Mouse (Mus musculus): ENCODE measurements around the gene Tspoap1. TPM values are rescaled to one million over a fixed set of nuclear protein-coding genes. Genes with fewer than 3 reads are reported as not detected.

The Tspoap1 gene
- polyA plus RNA-seq, 1 experiment from 2014 or later = 1.5 TPM

- Histone ChIP-seq H3K4me1 (ENCODE audit: control insufficient read depth, insufficient read depth, low read length) (peaks cover 2% of the 10 kb centered on the region), H3K27me3 (ENCODE audit: control insufficient read depth, insufficient read depth, low read length) (peaks cover 68% of the 10 kb centered on the region), H3K4me3 (ENCODE audit: low read depth, low read length) (peak overlapping the region; percentile 45), H3K4me2 (ENCODE audit: low read depth, low read length) (peak overlapping the region; percentile 88), H3K9me3 (replicated peaks; ENCODE audit: control insufficient read depth, low read length) (no peaks in the 10 kb centered on the region), H3K9ac (replicated peaks; ENCODE audit: low read length) (peak overlapping the region; percentile 68), H3K36me3 (replicated peaks; ENCODE audit: control insufficient read depth, insufficient read depth, low read depth, low read length) (no peaks in the 10 kb centered on the region), H3K27ac (replicated peaks; ENCODE audit: low read depth, low read length) (no peak overlapping the region)
- ATAC-seq (replicated peaks; ENCODE audit: insufficient number of reproducible peaks, low FRiP score, low TSS enrichment, low read depth) (peak; percentile 48), DNase-seq (ENCODE audit: low spot score) (peak; percentile 62)
- 2% methylated on average over 17 of the region's 17 CpGs for WGBS
Measured at GRCm38 (mm10) chr11:87763511-87763987, 3.2 kb downstream of the Tspoap1 start.

GRCm38 (mm10) chr11:87763988-87764876 lies 3.9 kb downstream of the Tspoap1 start:
- DNase-seq (ENCODE audit: low spot score) = peak; percentile 33
- Histone ChIP-seq H3K9me3 (replicated peaks; ENCODE audit: control insufficient read depth, low read length) (no peaks in the 10 kb centered on the region), H3K9ac (replicated peaks; ENCODE audit: low read length) (peak overlapping the region; percentile 68), H3K27ac (replicated peaks; ENCODE audit: low read depth, low read length) (no peak overlapping the region), H3K4me3 (ENCODE audit: low read depth, low read length) (peak overlapping the region; percentile 45), H3K36me3 (replicated peaks; ENCODE audit: control insufficient read depth, insufficient read depth, low read depth, low read length) (no peaks in the 10 kb centered on the region), H3K4me2 (ENCODE audit: low read depth, low read length) (peak overlapping the region; percentile 88), H3K27me3 (ENCODE audit: control insufficient read depth, insufficient read depth, low read length) (peaks cover 68% of the 10 kb centered on the region), H3K4me1 (ENCODE audit: control insufficient read depth, insufficient read depth, low read length) (peaks cover 2% of the 10 kb centered on the region)
- under 1% methylated on average over 62 of the region's 65 CpGs for WGBS
- ATAC-seq (replicated peaks; ENCODE audit: insufficient number of reproducible peaks, low FRiP score, low TSS enrichment, low read depth) = peak; percentile 45

- no peak overlapping the region for H3K27ac ChIP-seq (replicated peaks; ENCODE audit: low read depth, low read length)
- H3K4me1 ChIP-seq (ENCODE audit: control insufficient read depth, insufficient read depth, low read length) = peaks cover 1% of the 10 kb centered on the region
- no peak overlapping the region for H3K9ac ChIP-seq (replicated peaks; ENCODE audit: low read length)
- no peak for DNase-seq (ENCODE audit: low spot score)
- H3K9me3 ChIP-seq (replicated peaks; ENCODE audit: control insufficient read depth, low read length) = no peaks in the 10 kb centered on the region
- H3K27me3 ChIP-seq (ENCODE audit: control insufficient read depth, insufficient read depth, low read length) = peaks cover 29% of the 10 kb centered on the region
- H3K4me2 ChIP-seq (ENCODE audit: low read depth, low read length) = no peak overlapping the region
- ATAC-seq (replicated peaks; ENCODE audit: insufficient number of reproducible peaks, low FRiP score, low TSS enrichment, low read depth) = no peak
- no peak overlapping the region for H3K4me3 ChIP-seq (ENCODE audit: low read depth, low read length)
- no peaks in the 10 kb centered on the region for H3K36me3 ChIP-seq (replicated peaks; ENCODE audit: control insufficient read depth, insufficient read depth, low read depth, low read length)
- WGBS = 94% methylated on average over 3 of the region's 4 CpGs
Measured at GRCm38 (mm10) chr11:87768745-87769144, 8.4 kb downstream of the Tspoap1 start.

- Histone ChIP-seq H3K9me3 (replicated peaks; ENCODE audit: control insufficient read depth, low read length) (no peaks in the 10 kb centered on the region), H3K27me3 (ENCODE audit: control insufficient read depth, insufficient read depth, low read length) (peaks cover 9% of the 10 kb centered on the region; the same call in 1 of the 2 replicates), H3K36me3 (replicated peaks; ENCODE audit: control insufficient read depth, insufficient read depth, low read depth, low read length) (no peaks in the 10 kb centered on the region), H3K4me3 (ENCODE audit: low read depth, low read length) (no peak overlapping the region), H3K4me2 (ENCODE audit: low read depth, low read length) (no peak overlapping the region), H3K27ac (replicated peaks; ENCODE audit: low read depth, low read length) (no peak overlapping the region), H3K9ac (replicated peaks; ENCODE audit: low read length) (no peak overlapping the region), H3K4me1 (ENCODE audit: control insufficient read depth, insufficient read depth, low read length) (no peaks in the 10 kb centered on the region)
- WGBS = 55% methylated on average over 3 of the region's 3 CpGs
- DNase-seq (ENCODE audit: low spot score) (peak; percentile 70), ATAC-seq (replicated peaks; ENCODE audit: insufficient number of reproducible peaks, low FRiP score, low TSS enrichment, low read depth) (no peak)
Measured at GRCm38 (mm10) chr11:87770989-87771388, 10.6 kb downstream of the Tspoap1 start.

GRCm38 (mm10) chr11:87772354-87772753 lies 12.0 kb downstream of the Tspoap1 start:
- Histone ChIP-seq H3K4me2 (ENCODE audit: low read depth, low read length) (no peak overlapping the region), H3K36me3 (replicated peaks; ENCODE audit: control insufficient read depth, insufficient read depth, low read depth, low read length) (no peaks in the 10 kb centered on the region), H3K27me3 (ENCODE audit: control insufficient read depth, insufficient read depth, low read length) (no peaks in the 10 kb centered on the region), H3K27ac (replicated peaks; ENCODE audit: low read depth, low read length) (no peak overlapping the region), H3K4me1 (ENCODE audit: control insufficient read depth, insufficient read depth, low read length) (no peaks in the 10 kb centered on the region; the same call in 1 of the 2 replicates), H3K9ac (replicated peaks; ENCODE audit: low read length) (no peak overlapping the region), H3K9me3 (replicated peaks; ENCODE audit: control insufficient read depth, low read length) (no peaks in the 10 kb centered on the region), H3K4me3 (ENCODE audit: low read depth, low read length) (no peak overlapping the region)
- 94% methylated on average over 3 of the region's 3 CpGs for WGBS
- DNase-seq (ENCODE audit: low spot score) (no peak), ATAC-seq (replicated peaks; ENCODE audit: insufficient number of reproducible peaks, low FRiP score, low TSS enrichment, low read depth) (no peak)

GRCm38 (mm10) chr11:87778100-87778765 lies 17.9 kb downstream of the Tspoap1 start:
- peak overlapping the region; percentile 29 for H3K4me3 ChIP-seq (ENCODE audit: low read depth, low read length)
- no peaks in the 10 kb centered on the region for H3K27me3 ChIP-seq (ENCODE audit: control insufficient read depth, insufficient read depth, low read length)
- H3K27ac ChIP-seq (replicated peaks; ENCODE audit: low read depth, low read length) = no peak overlapping the region
- no peaks in the 10 kb centered on the region for H3K9me3 ChIP-seq (replicated peaks; ENCODE audit: control insufficient read depth, low read length)
- H3K36me3 ChIP-seq (replicated peaks; ENCODE audit: control insufficient read depth, insufficient read depth, low read depth, low read length) = no peaks in the 10 kb centered on the region
- peak; percentile 82 for ATAC-seq (replicated peaks; ENCODE audit: insufficient number of reproducible peaks, low FRiP score, low TSS enrichment, low read depth)
- peak; percentile 88 for DNase-seq (ENCODE audit: low spot score)
- H3K4me2 ChIP-seq (ENCODE audit: low read depth, low read length) = peak overlapping the region; percentile 81
- 9% methylated on average over 27 of the region's 32 CpGs for WGBS
- H3K9ac ChIP-seq (replicated peaks; ENCODE audit: low read length) = peak overlapping the region; percentile 65
- no peaks in the 10 kb centered on the region; the same call in 1 of the 2 replicates for H3K4me1 ChIP-seq (ENCODE audit: control insufficient read depth, insufficient read depth, low read length)

- H3K4me3 ChIP-seq (ENCODE audit: low read depth, low read length) = no peak overlapping the region
- no peaks in the 10 kb centered on the region for H3K36me3 ChIP-seq (replicated peaks; ENCODE audit: control insufficient read depth, insufficient read depth, low read depth, low read length)
- no peaks in the 10 kb centered on the region; the same call in 1 of the 2 replicates for H3K4me1 ChIP-seq (ENCODE audit: control insufficient read depth, insufficient read depth, low read length)
- peak overlapping the region; percentile 81 for H3K4me2 ChIP-seq (ENCODE audit: low read depth, low read length)
- H3K9ac ChIP-seq (replicated peaks; ENCODE audit: low read length) = peak overlapping the region; percentile 65; the same call in 1 of the 2 replicates
- no peak for DNase-seq (ENCODE audit: low spot score)
- no peaks in the 10 kb centered on the region for H3K27me3 ChIP-seq (ENCODE audit: control insufficient read depth, insufficient read depth, low read length)
- 29% methylated on average over 12 of the region's 12 CpGs for WGBS
- 0 out of 2 replicates have a peak, but pooled peaks have one; percentile 1 for ATAC-seq (replicated peaks; ENCODE audit: insufficient number of reproducible peaks, low FRiP score, low TSS enrichment, low read depth)
- no peaks in the 10 kb centered on the region for H3K9me3 ChIP-seq (replicated peaks; ENCODE audit: control insufficient read depth, low read length)
- H3K27ac ChIP-seq (replicated peaks; ENCODE audit: low read depth, low read length) = no peak overlapping the region
Measured at GRCm38 (mm10) chr11:87778915-87779314, 18.6 kb downstream of the Tspoap1 start.

All from embryonic facial prominence, embryonic 11.5 days (tissue).